In the genomic region with DNA sequence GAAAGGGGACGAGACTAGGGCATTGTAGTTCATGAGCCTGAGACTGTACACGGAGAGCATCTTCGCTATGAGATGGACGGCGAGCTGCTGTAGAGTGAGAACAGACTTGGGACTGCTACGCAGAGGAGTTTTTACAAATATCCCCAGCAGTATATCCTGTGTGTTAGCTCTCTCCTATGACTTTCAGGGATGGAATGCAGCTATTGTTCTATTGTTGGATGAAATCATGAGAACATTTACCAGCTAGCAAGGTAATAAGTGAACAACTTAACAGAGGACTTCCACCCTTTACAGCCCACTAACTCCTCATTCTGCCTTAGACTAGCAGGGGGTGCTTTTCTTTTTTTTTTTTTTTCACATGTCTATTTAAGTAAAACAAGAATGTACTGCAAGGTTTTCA, we compare ENCODE assay signal across 18 mouse cellular contexts. TPM values are rescaled to one million over a fixed set of nuclear protein-coding genes. Genes with fewer than 3 reads are reported as not detected.
DNase-seq lines count a peak whose midpoint lies in the region; ATAC-seq and TF ChIP-seq lines count a peak whose summit lies in the region.
"Had no signal": no experiment of that assay in that cellular context is flagged by ENCODE, and none has a peak within 500 bp of the region (broad histone marks: within the 10 kb centered on the region; RNA-seq: fewer than 3 reads in every experiment).

No protein-coding gene starts in this region.

- 0 out of 2 replicates have a peak, but pooled peaks have one; percentile 35 for ATAC-seq in heart, embryonic 14.5 days (ENCODE audit: insufficient number of reproducible peaks, insufficient read depth, low FRiP score, low read depth)
- peak; percentile 81 for ATAC-seq in kidney, embryonic 16.5 days (ENCODE audit: low FRiP score, low TSS enrichment)
- no peak for ATAC-seq in forebrain, embryonic 11.5 days (replicated peaks; ENCODE audit: low FRiP score)
- ATAC-seq: forebrain, embryonic 16.5 days had no signal

- peaks cover 0 to under 1% of the 10 kb centered on the region in 2 experiments; a peak in 2 of 4 replicates for H3K4me1 ChIP-seq in heart, embryonic 14.5 days (ENCODE audit: control insufficient read depth in 2 of 2, insufficient read depth in 2 of 2, low read length in 2 of 2)
- no peaks in the 10 kb centered on the region; the same call in none of the 2 replicates for H3K4me1 ChIP-seq in heart, adult 2 months (ENCODE audit: control insufficient read depth, insufficient read depth, low read length)
- H3K4me1 ChIP-seq in kidney, embryonic 16.5 days (ENCODE audit: insufficient read depth, low read length) = peaks cover 20% of the 10 kb centered on the region
- H3K4me1 ChIP-seq in testis, adult 2 months (ENCODE audit: control insufficient read depth, insufficient read depth, low read length) = no peaks in the 10 kb centered on the region
- no peaks in the 10 kb centered on the region for H3K4me1 ChIP-seq in forebrain, embryonic 11.5 days (replicated peaks; ENCODE audit: control insufficient read depth, insufficient read depth, low read length)
- H3K4me1 ChIP-seq: embryonic facial prominence, embryonic 12.5 days; liver, embryonic 13.5 days had no signal

- no peaks in the 10 kb centered on the region for H3K79me2 ChIP-seq in heart, adult 2 months (replicated peaks; ENCODE audit: control insufficient read depth, insufficient read depth, low read length)

- TF ChIP-seq EP300 in heart, adult 2 months (IDR thresholded peaks at IDR 0.05; ENCODE audit: insufficient read depth, low read depth, low read length) = no peak

- no peak overlapping the region for H3K4me2 ChIP-seq in heart, embryonic 14.5 days (ENCODE audit: low read length)
- no peak overlapping the region for H3K4me2 ChIP-seq in kidney, embryonic 16.5 days (replicated peaks; ENCODE audit: low read depth, low read length)
- H3K4me2 ChIP-seq in forebrain, embryonic 11.5 days (ENCODE audit: low read depth, low read length, severe bottlenecking) = no peak overlapping the region
- H3K4me2 ChIP-seq: embryonic facial prominence, embryonic 12.5 days; liver, embryonic 13.5 days had no signal

- no peak for DNase-seq in heart, adult 2 months
- no peak for DNase-seq in kidney, postnatal 4 days
- DNase-seq in testis, postnatal 10 days (ENCODE audit: low spot score) = no peak
- no peak for DNase-seq in forebrain, embryonic 11.5 days (ENCODE audit: low spot score)
- DNase-seq in gastrocnemius, postnatal 10 days = no peak
- DNase-seq: adrenal gland, postnatal 10 days; cerebellum, adult 18-20 months; cerebellum, postnatal 14 days; gastrocnemius, postnatal 25 days; layer of hippocampus, adult 9-11 months; liver, embryonic 13.5 days had no signal

- H3K36me3 ChIP-seq in heart, embryonic 14.5 days (ENCODE audit: control insufficient read depth, insufficient read depth, low read length) = no peaks in the 10 kb centered on the region
- H3K36me3 ChIP-seq in heart, adult 2 months (ENCODE audit: control insufficient read depth, insufficient read depth, low read length) = no peaks in the 10 kb centered on the region
- no peaks in the 10 kb centered on the region for H3K36me3 ChIP-seq in kidney, embryonic 16.5 days (ENCODE audit: insufficient read depth, low read length)
- H3K36me3 ChIP-seq in testis, adult 2 months (ENCODE audit: control insufficient read depth, insufficient read depth, low read length) = no peaks in the 10 kb centered on the region
- H3K36me3 ChIP-seq in forebrain, embryonic 11.5 days (ENCODE audit: control insufficient read depth, insufficient read depth, low read length) = no peaks in the 10 kb centered on the region
- H3K36me3 ChIP-seq: embryonic facial prominence, embryonic 12.5 days; liver, embryonic 13.5 days had no signal

- TF ChIP-seq POLR2A in heart, adult 2 months (IDR thresholded peaks at IDR 0.05; ENCODE audit: insufficient read depth, low read depth, low read length) = no peak
- no peak for TF ChIP-seq POLR2A in testis, adult 2 months (IDR thresholded peaks at IDR 0.05; ENCODE audit: control insufficient read depth, low read depth, low read length)

- intact Hi-C loops in heart, adult 2 months (cut with DNase I) = no loop called here

- H3K27me3 ChIP-seq in heart, embryonic 14.5 days (ENCODE audit: control insufficient read depth, insufficient read depth, low read length) = no peaks in the 10 kb centered on the region
- H3K27me3 ChIP-seq in heart, adult 2 months (ENCODE audit: control insufficient read depth, insufficient read depth, low read length) = no peaks in the 10 kb centered on the region
- H3K27me3 ChIP-seq in kidney, embryonic 16.5 days (ENCODE audit: insufficient read depth, low read length) = no peaks in the 10 kb centered on the region
- H3K27me3 ChIP-seq in testis, adult 2 months (ENCODE audit: control insufficient read depth, insufficient read depth, low read length) = no peaks in the 10 kb centered on the region
- no peaks in the 10 kb centered on the region for H3K27me3 ChIP-seq in forebrain, embryonic 11.5 days (ENCODE audit: control insufficient read depth, insufficient read depth, low read length)
- H3K27me3 ChIP-seq: embryonic facial prominence, embryonic 12.5 days; liver, embryonic 13.5 days had no signal

- no peak overlapping the region for H3K4me3 ChIP-seq in heart, embryonic 14.5 days (ENCODE audit: control insufficient read depth in 1 of 2, insufficient read depth in 1 of 2, low read depth in 1 of 2, low read length in 2 of 2)
- no peak overlapping the region for H3K4me3 ChIP-seq in heart, adult 2 months
- H3K4me3 ChIP-seq in kidney, embryonic 16.5 days (ENCODE audit: low read length) = no peak overlapping the region
- H3K4me3 ChIP-seq in testis, adult 2 months (ENCODE audit: control insufficient read depth, low read depth, low read length) = no peak overlapping the region
- H3K4me3 ChIP-seq in forebrain, embryonic 11.5 days (ENCODE audit: low read depth, low read length) = no peak overlapping the region
- H3K4me3 ChIP-seq: embryonic facial prominence, embryonic 12.5 days; liver, embryonic 13.5 days had no signal

- 81% methylated on average over 6 of the region's 6 CpGs for WGBS in heart, embryonic 14.5 days
- 60% methylated on average over 6 of the region's 6 CpGs for WGBS in heart, adult 2 months
- WGBS in kidney, embryonic 16.5 days = 73% methylated on average over 6 of the region's 6 CpGs
- 70% methylated on average over 6 of the region's 6 CpGs for WGBS in forebrain, embryonic 11.5 days

- TF ChIP-seq CTCF in heart, adult 2 months (IDR thresholded peaks at IDR 0.05) = no peak
- TF ChIP-seq CTCF in testis, adult 2 months (IDR thresholded peaks at IDR 0.05; ENCODE audit: control insufficient read depth, insufficient read depth, insufficient replicate concordance, low read depth, low read length) = no peak

- no peaks in the 10 kb centered on the region for H3K9me3 ChIP-seq in heart, embryonic 14.5 days (ENCODE audit: control insufficient read depth, low read length)
- no peaks in the 10 kb centered on the region for H3K9me3 ChIP-seq in kidney, embryonic 16.5 days (ENCODE audit: low read length)
- H3K9me3 ChIP-seq in forebrain, embryonic 11.5 days (ENCODE audit: control insufficient read depth, low read length) = no peaks in the 10 kb centered on the region
- H3K9me3 ChIP-seq: embryonic facial prominence, embryonic 12.5 days; liver, embryonic 13.5 days had no signal

- 0 out of 4 replicates have a peak overlapping the region, but pooled peaks of 1 of the 2 experiments have one; percentile 16 for H3K27ac ChIP-seq in heart, embryonic 14.5 days (replicated peaks in 1 of 2; ENCODE audit: control insufficient read depth in 1 of 2, insufficient read depth in 1 of 2, low read depth in 2 of 2, low read length in 2 of 2)
- no peak overlapping the region for H3K27ac ChIP-seq in heart, adult 2 months
- peak overlapping the region; percentile 63 for H3K27ac ChIP-seq in kidney, embryonic 16.5 days (ENCODE audit: low read length)
- 0 out of 2 replicates have a peak overlapping the region, but pooled peaks have one; percentile 21 for H3K27ac ChIP-seq in testis, adult 2 months (ENCODE audit: control insufficient read depth, insufficient read depth, low read depth, low read length)
- H3K27ac ChIP-seq in forebrain, embryonic 11.5 days (ENCODE audit: low read depth, low read length) = no peak overlapping the region
- H3K27ac ChIP-seq: embryonic facial prominence, embryonic 12.5 days; hindbrain, postnatal 0 days; liver, embryonic 13.5 days had no signal

- no peak overlapping the region for H3K9ac ChIP-seq in heart, embryonic 14.5 days (ENCODE audit: low read length)
- no peak overlapping the region for H3K9ac ChIP-seq in heart, adult 2 months (ENCODE audit: low read depth, low read length)
- no peak overlapping the region for H3K9ac ChIP-seq in kidney, embryonic 16.5 days (replicated peaks; ENCODE audit: low read length)
- no peak overlapping the region for H3K9ac ChIP-seq in forebrain, embryonic 11.5 days (ENCODE audit: low read length)
- H3K9ac ChIP-seq: embryonic facial prominence, embryonic 12.5 days; liver, embryonic 13.5 days had no signal

RNA-seq across cellular contexts. Expression of gene C1qtnf7, which starts 40.1 kb away (rescaled TPM):
- 6.0 and 7.0 TPM in 2 replicates for polyA plus RNA-seq in heart, embryonic 14.5 days (2014; fragmentation: Nextera tagmentation; extraction: Ambion mirVana)
- 1 to 10 TPM; 5.4 to 5.8 TPM for total RNA-seq in heart, adult 2 months (2021)
- polyA plus RNA-seq in heart, adult 2 months (2012; rRNA removed) = 4.6 and 7.8 TPM in 2 replicates
- polyA plus RNA-seq in kidney, embryonic 16.5 days (2015; fragmentation: Nextera tagmentation; extraction: Ambion mirVana) = 5.4 and 8.5 TPM in 2 replicates
- 0.93 and 1.3 TPM in 2 replicates for polyA plus RNA-seq in testis, adult 2 months (2012; rRNA removed)
- polyA plus RNA-seq in forebrain, embryonic 11.5 days (2014; fragmentation: Nextera tagmentation; extraction: Ambion mirVana) = 0.28 TPM in 2 replicates
- total RNA-seq in gastrocnemius, postnatal 10 days (2021) = 1 to 10 TPM; 2.0 to 2.1 TPM
- total RNA-seq: megakaryocyte-erythroid progenitor cell, adult 5-6 weeks had no signal

Comparison
In these comparisons a context has a peak if more than half of its experiments do, and no peak if none do; other contexts are left out.
1. H3K27ac ChIP-seq: peak in kidney, embryonic 16.5 days (single experiment) and testis, adult 2 months (single experiment); none in heart, adult 2 months (single experiment) and forebrain, embryonic 11.5 days (single experiment).